Comparison of ENCODE assay signal across 18 mouse cellular contexts in the genomic region with DNA sequence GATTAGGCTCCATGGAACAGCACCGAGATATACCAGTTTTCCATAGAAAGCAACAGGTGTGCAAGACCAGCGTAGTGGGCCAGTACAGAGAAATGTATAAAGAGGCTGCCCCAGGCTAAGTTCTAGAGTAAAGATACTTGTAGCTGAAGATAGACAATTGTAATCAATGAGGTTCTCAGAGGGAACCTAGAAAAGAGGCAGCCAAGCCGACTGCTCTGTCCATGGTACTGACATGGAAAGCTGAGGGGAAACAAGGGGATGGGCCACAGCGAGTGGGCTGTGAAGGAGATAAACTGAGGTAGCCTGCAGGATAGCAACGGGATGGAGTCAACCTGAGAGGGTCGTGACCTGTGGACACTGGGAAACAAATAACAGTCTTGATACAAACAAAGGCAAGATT.
DNase-seq lines count a peak whose midpoint lies in the region; ATAC-seq lines count a peak whose summit lies in the region.
"Had no signal": no experiment of that assay in that cellular context is flagged by ENCODE, and none has a peak within 500 bp of the region (broad histone marks: within the 10 kb centered on the region; RNA-seq: fewer than 3 reads in every experiment).

No protein-coding gene starts in this region.

- no peak for ATAC-seq in hindbrain, embryonic 11.5 days (ENCODE audit: low FRiP score)
- no peak for ATAC-seq in hindbrain, embryonic 12.5 days (ENCODE audit: low FRiP score)
- ATAC-seq in embryonic facial prominence, embryonic 14.5 days (ENCODE audit: low read depth) = no peak
- ATAC-seq in megakaryocyte-erythroid progenitor cell, adult 5-6 weeks (replicated peaks; ENCODE audit: low FRiP score, low TSS enrichment, poor library complexity, severe bottlenecking) = no peak
- no peak for ATAC-seq in hindbrain, embryonic 13.5 days (ENCODE audit: low FRiP score)
- ATAC-seq: activated CD4-positive, CD25-positive, alpha-beta regulatory T cell, adult 4 months; forebrain, embryonic 14.5 days; intestine, embryonic 16.5 days; midbrain, embryonic 13.5 days had no signal

- no peak overlapping the region for H3K4me3 ChIP-seq in hindbrain, embryonic 11.5 days (ENCODE audit: low read depth, low read length)
- no peak overlapping the region for H3K4me3 ChIP-seq in hindbrain, embryonic 12.5 days
- H3K4me3 ChIP-seq in embryonic facial prominence, embryonic 14.5 days (ENCODE audit: low read depth, low read length) = no peak overlapping the region
- H3K4me3 ChIP-seq in hindbrain, embryonic 13.5 days = no peak overlapping the region
- H3K4me3 ChIP-seq: heart, adult 2 months; limb, embryonic 13.5 days; midbrain, embryonic 13.5 days had no signal

- H3K9me3 ChIP-seq in hindbrain, embryonic 11.5 days (ENCODE audit: control insufficient read depth, low read length) = no peaks in the 10 kb centered on the region
- H3K9me3 ChIP-seq in hindbrain, embryonic 12.5 days (replicated peaks) = no peaks in the 10 kb centered on the region
- no peaks in the 10 kb centered on the region for H3K9me3 ChIP-seq in embryonic facial prominence, embryonic 14.5 days (ENCODE audit: control insufficient read depth, low read length)
- H3K9me3 ChIP-seq in hindbrain, embryonic 13.5 days = no peaks in the 10 kb centered on the region
- H3K9me3 ChIP-seq: limb, embryonic 13.5 days; midbrain, embryonic 13.5 days had no signal

- H3K36me3 ChIP-seq in hindbrain, embryonic 11.5 days (ENCODE audit: control insufficient read depth, insufficient read depth, low read length) = no peaks in the 10 kb centered on the region
- H3K36me3 ChIP-seq in hindbrain, embryonic 12.5 days = no peaks in the 10 kb centered on the region
- H3K36me3 ChIP-seq in embryonic facial prominence, embryonic 14.5 days (ENCODE audit: control insufficient read depth, insufficient read depth, low read length) = no peaks in the 10 kb centered on the region
- H3K36me3 ChIP-seq in hindbrain, embryonic 13.5 days = no peaks in the 10 kb centered on the region
- H3K36me3 ChIP-seq: limb, embryonic 13.5 days; midbrain, embryonic 13.5 days had no signal

- no peak overlapping the region for H3K27ac ChIP-seq in hindbrain, embryonic 11.5 days (ENCODE audit: low read depth, low read length)
- no peak overlapping the region for H3K27ac ChIP-seq in hindbrain, embryonic 12.5 days
- H3K27ac ChIP-seq in embryonic facial prominence, embryonic 14.5 days (replicated peaks; ENCODE audit: low read depth, low read length) = no peak overlapping the region
- H3K27ac ChIP-seq in hindbrain, embryonic 13.5 days = no peak overlapping the region
- H3K27ac ChIP-seq: heart, adult 2 months; limb, embryonic 13.5 days; midbrain, embryonic 13.5 days had no signal

- H3K9ac ChIP-seq in hindbrain, embryonic 11.5 days (ENCODE audit: low read depth, low read length) = no peak overlapping the region
- no peak overlapping the region for H3K9ac ChIP-seq in hindbrain, embryonic 12.5 days
- no peak overlapping the region for H3K9ac ChIP-seq in embryonic facial prominence, embryonic 14.5 days (ENCODE audit: low read depth, low read length)
- no peak overlapping the region for H3K9ac ChIP-seq in hindbrain, embryonic 13.5 days
- H3K9ac ChIP-seq: limb, embryonic 13.5 days; midbrain, embryonic 13.5 days had no signal

- H3K27me3 ChIP-seq in hindbrain, embryonic 11.5 days (ENCODE audit: control insufficient read depth, insufficient read depth, low read length) = no peaks in the 10 kb centered on the region
- H3K27me3 ChIP-seq in hindbrain, embryonic 12.5 days = no peaks in the 10 kb centered on the region
- no peaks in the 10 kb centered on the region for H3K27me3 ChIP-seq in embryonic facial prominence, embryonic 14.5 days (replicated peaks; ENCODE audit: control insufficient read depth, insufficient read depth, low read length)
- H3K27me3 ChIP-seq in hindbrain, embryonic 13.5 days = peaks cover 5% of the 10 kb centered on the region
- H3K27me3 ChIP-seq: limb, embryonic 13.5 days; midbrain, embryonic 13.5 days had no signal

- DNase-seq in hindbrain, embryonic 11.5 days (ENCODE audit: low spot score) = peak; percentile 28
- DNase-seq in 3T3-L1 (ENCODE audit: low read depth, low spot score) = peak; percentile 5
- peak; percentile 46 for DNase-seq in R1 (ENCODE audit: low read depth, low spot score)
- peak; percentile 12 for DNase-seq in embryonic facial prominence, embryonic 14.5 days (ENCODE audit: low spot score)
- DNase-seq in urinary bladder, adult 18-20 months (ENCODE audit: low spot score in 2 of 2) = no peak
- DNase-seq: adrenal gland, postnatal 36 days; cerebellum, postnatal 14 days; heart, adult 2 months; layer of hippocampus, postnatal 36 days; lung, postnatal 4 days had no signal

- WGBS in hindbrain, embryonic 11.5 days = 62% methylated on average over 6 of the region's 6 CpGs
- WGBS in hindbrain, embryonic 12.5 days = 55% methylated on average over 6 of the region's 6 CpGs
- 50% methylated on average over 6 of the region's 6 CpGs for WGBS in embryonic facial prominence, embryonic 14.5 days
- WGBS in hindbrain, embryonic 13.5 days = 64% methylated on average over 6 of the region's 6 CpGs

- no peaks in the 10 kb centered on the region for H3K4me1 ChIP-seq in hindbrain, embryonic 11.5 days (replicated peaks; ENCODE audit: control insufficient read depth, insufficient read depth, low read length)
- H3K4me1 ChIP-seq in hindbrain, embryonic 12.5 days = peaks cover 3% of the 10 kb centered on the region
- H3K4me1 ChIP-seq in embryonic facial prominence, embryonic 14.5 days (ENCODE audit: control insufficient read depth, insufficient read depth, low read length) = no peaks in the 10 kb centered on the region
- peaks cover 13% of the 10 kb centered on the region for H3K4me1 ChIP-seq in hindbrain, embryonic 13.5 days (replicated peaks)
- H3K4me1 ChIP-seq: limb, embryonic 13.5 days had no signal

- no peak overlapping the region for H3K4me2 ChIP-seq in hindbrain, embryonic 11.5 days (replicated peaks; ENCODE audit: low read depth, low read length)
- H3K4me2 ChIP-seq in hindbrain, embryonic 12.5 days (replicated peaks) = no peak overlapping the region
- H3K4me2 ChIP-seq in embryonic facial prominence, embryonic 14.5 days (ENCODE audit: low read depth, low read length) = no peak overlapping the region
- H3K4me2 ChIP-seq in hindbrain, embryonic 13.5 days = no peak overlapping the region
- H3K4me2 ChIP-seq: limb, embryonic 13.5 days; midbrain, embryonic 13.5 days had no signal

Comparison
In these comparisons a context has a peak if more than half of its experiments do, and no peak if none do; other contexts are left out.
1. DNase-seq: peak in hindbrain, embryonic 11.5 days (single experiment), 3T3-L1 (single experiment), R1 (single experiment) and embryonic facial prominence, embryonic 14.5 days (single experiment); none in urinary bladder, adult 18-20 months (0 of 2).